Mouse (Mus musculus): ENCODE results near the gene Ralbp1.
A peak's percentile ranks its signal among the peaks of the same experiment; 100 is the strongest.

The Ralbp1 gene

DNA sequence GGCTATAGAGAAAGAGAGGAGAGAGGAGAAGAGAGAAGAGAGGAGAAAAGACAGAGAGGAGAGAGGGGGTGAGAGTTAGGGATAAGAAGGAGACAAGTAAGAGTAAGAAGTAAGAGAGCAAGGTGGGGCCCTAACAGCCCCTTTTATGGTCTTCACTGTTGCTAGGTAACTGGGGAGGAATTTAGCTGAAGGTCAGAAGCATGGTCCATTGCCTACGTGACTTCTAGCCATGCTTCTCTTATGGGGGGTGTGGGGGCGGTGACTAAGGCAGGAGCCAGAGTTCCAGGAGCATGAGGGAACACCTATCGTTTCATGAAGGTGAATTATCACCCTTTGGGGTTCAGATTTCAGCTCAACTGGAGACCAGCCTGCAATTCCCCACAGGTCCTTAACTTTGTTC lies 10.4 kb upstream of the Ralbp1 start:
- DNase-seq (ENCODE audit: low read depth), result no peak

DNA sequence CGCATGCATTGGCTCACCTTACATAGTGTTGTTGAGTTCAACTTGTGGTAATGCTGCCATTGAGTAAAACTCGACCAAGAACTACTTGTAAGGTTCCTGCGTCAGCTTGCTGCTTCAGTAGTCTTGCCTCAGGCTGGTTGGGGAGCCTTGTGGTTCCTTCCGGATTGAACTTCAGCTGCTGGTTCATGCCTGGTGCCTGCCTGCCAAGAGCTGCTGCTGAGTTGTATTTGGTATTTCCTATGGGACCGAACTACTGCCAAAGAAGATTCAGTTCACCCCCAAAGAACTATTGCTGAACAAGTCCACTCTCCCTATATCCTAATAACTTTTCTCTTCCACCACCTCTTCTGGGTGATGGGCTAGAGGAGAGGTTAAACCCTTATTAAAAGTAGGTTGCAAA lies 3.9 kb upstream of the Ralbp1 start:
- no peak for DNase-seq (ENCODE audit: low read depth)

DNA sequence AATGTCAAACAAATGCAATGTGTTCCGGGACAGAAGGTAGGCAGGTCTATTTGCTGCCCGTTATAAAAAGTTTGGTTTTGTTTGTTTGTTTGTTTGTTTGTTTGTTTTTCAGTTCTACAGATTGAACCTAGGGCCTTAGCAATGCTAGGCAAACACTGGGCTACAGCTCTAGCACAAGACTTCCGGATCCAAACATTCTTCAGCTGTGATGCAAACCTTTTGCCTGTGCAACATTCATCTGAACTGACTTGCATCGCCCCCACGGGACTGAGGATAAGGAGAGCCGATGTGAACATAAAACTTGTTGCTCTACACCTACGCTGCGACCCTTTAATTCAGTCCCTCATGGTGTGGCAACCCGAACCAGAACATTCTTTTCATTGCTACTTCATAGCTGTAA lies 973 bp upstream of the Ralbp1 start:
- DNase-seq (ENCODE audit: low read depth), result no peak

DNA sequence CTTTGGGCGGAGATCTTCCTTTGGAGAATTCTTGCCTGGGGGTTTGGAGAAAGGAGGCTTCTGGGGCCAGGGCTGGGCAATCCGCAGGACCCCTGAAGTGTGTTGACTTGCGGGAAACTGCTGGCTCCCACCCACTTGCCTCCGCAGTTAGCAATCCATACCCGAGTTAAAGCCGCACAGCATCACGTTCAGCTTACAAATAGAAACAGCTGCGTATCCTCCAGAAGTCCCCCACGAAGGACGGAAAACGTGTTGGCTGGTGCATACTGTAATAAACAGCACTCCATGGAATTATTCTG lies 251 bp downstream of the Ralbp1 start:
- no peak for DNase-seq (ENCODE audit: low read depth)

DNA sequence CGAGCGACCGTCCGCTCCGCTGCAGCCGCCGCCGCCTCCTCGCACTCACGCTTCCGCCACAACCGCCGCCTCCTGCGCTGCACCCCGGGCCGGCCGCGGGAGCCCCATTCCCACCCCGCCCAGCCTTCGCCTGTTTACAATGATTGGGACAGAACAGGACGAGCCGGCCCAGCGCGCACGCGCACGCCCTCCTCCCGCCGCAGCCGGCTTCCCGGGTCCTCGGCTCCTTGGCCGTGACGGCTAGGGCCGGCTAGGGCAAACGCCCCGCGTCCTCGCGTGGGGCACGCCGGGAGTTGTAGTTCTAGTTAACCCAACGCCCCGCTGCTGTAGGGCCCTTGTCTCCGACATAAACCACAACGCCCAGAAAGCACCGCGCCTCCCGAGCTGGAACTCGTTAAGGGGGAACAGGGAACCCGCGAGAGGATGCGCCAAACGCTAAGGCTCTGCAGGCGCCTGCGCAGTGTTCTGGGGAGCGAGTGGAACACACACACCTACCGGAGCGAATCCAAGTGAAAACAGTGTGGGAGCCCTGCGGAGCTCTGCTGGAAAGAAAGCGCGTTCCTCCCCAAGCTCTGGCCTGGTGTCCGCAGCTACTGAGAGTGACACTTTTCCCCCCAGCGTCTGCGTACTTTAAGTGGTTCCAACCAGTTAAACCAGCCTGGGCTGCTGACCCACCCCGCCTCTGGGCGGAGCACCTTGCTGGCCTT lies 754 bp downstream of the Ralbp1 start:
- DNase-seq (ENCODE audit: low read depth), result peak; percentile 99

DNA sequence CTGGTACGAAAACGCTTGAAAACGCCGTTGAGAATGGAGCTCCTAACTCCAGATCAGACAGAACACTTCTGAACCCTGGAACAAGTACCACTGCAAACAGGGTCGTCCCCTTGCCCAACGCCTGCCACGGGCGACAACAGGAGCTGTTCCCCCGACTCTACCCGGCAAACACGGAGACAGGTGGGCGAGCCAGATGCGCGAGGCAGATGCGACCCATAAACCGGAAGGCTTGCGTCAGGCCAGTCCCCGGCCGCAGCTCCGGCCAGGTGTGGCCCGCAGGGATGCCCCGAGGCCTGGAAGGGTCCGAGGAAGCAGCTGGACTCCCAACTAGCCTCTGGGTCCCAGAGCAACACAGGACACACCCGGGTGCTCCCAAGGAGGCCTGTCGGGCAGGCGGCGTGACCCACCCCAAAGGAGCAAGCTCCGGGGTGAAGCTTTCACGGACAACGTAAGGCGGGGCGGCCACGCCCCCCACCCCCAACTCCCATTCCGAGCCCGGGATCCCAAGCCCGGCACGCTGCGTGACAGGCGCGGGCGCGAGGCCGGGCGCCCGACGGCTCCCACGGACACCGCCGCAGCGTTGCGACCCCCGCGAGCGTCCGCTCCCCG lies 1.4 kb downstream of the Ralbp1 start:
- no peak for DNase-seq (ENCODE audit: low read depth)

DNA sequence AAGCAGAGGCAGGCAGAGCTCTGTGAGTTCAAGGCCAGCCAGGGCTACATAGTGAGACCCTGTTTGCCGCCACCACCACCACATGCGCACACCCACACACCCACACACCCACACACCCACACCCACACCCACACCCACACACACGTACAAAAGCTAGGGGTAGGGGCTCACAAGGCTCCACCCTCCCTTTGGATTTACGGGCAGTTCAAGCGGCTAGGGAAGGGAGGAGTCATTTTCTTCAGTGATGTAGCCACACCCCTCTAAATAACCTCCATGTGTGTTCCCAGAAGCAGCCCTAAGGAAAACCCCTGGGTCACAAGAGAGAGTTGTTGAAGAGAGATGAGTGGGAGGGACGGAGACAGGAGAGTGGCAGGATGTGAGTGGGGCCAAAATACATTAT lies 8.6 kb downstream of the Ralbp1 start:
- no peak for DNase-seq (ENCODE audit: low read depth)

DNA sequence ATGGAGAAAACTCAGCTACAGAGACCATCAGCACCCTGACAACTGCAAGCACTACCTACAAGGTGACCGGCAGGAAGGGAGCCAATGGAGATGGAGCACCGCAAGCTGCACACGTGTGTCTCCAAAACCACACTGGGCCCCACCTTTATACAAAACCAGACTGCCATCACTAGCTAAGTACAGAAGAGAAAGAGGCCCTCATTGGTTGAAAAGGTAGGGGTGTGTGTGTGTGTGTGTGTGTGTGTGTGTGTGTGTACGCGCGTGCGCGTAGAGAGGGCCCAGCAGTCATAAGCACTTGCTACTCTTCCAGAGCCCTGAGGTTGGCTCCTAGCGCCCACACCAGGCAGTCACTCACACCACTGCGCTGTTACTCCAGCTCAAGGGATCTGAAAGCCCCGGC lies 11.8 kb downstream of the Ralbp1 start:
- DNase-seq (ENCODE audit: low read depth), result no peak

DNA sequence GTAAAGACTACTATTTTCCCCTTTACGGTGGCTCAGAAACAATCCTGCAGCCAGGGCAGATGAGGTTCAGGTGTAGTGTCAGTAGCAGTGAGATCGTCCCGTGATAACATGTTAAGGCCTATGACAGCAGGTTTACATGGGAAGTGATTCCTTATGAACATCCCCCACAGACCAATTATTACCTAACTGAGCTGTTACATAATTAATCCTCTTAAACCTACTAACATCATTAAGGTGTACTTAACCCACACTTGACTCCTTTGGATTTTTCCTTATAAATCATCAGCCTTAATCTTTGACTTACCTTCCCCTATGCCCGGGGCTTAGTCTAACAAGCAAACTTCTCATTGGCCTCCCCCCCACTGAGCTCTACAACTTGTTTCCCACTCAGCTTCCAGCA lies 12.4 kb downstream of the Ralbp1 start:
- DNase-seq (ENCODE audit: low read depth), result no peak

DNA sequence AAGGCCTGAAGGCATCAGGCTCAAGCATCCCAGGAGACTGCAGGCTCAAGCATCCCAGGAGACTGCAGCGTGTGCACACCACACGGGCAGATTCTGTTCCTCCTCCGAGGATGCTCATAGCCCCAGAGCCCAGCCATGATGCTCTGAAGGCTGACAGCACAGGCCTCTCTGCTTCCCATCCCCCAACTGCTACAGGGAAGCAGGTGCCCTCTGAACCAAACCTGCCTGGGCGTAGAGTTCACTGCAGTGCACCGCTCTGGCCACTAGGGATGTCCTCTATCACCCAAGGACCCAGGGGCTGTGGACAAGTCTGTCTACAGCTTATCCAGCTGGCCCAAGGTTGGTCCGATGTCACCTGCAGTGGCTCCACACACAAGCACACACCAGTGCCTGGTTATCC lies 12.9 kb downstream of the Ralbp1 start:
- DNase-seq (ENCODE audit: low read depth), result no peak

DNA sequence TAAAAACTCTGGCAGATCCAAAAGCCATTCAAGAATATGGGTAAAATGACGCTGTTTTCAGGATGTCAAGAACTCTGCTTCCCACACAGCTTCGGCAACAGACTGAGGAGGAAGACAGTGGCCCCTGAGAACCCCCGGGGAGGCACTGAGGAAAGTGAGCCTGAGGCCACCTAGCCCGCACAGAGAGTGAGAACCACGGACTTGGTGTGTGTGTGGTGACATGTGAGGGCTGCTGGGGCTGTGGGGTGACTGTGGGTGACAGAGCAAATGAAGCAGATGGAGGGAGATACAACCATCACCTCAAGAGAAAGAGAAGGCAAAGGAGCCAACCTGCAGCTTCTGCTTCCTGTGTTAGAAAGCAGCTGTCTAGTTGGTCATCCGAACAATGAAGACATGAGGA lies 13.5 kb downstream of the Ralbp1 start:
- DNase-seq (ENCODE audit: low read depth), result no peak

DNA sequence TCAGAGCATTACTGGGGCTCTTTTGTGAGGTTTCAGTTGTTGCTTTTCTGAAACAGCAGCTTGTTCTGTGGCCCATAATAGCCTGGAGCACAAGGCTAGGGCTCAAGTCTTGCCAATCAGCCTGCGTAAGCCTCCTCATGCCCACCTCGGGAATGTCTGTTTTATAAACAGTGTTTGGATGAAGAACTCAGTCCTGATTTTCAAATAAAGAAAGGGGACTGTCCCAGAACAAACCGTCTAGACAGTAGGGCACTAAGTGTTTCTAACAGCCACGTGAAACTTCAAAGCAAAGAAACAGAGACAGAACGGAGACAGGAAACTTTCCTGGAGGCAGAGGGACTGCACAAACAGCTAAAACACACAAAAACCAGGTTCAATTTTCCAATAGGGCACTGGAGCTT lies 14.0 kb downstream of the Ralbp1 start:
- peak; percentile 43 for DNase-seq (ENCODE audit: low read depth)

DNA sequence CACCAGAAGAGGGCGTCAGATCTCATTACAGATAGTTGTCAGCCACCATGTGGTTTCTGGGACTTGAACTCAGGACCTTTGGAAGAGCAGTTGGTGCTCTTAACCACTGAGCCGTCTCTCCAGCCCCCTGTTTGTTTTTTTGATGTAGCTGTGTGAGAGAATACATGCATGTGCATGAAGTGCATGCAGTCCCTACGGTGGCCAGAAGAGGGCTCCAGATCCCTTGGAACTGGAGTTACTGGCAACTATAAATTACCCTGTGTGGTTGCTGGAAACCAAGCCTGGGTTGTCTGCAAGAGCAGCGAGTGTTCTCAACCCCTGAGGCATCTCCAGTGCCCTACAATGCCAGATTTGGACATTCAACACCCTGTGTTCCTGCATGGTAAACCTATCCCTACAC lies 15.5 kb downstream of the Ralbp1 start:
- no peak for DNase-seq (ENCODE audit: low read depth)

DNA sequence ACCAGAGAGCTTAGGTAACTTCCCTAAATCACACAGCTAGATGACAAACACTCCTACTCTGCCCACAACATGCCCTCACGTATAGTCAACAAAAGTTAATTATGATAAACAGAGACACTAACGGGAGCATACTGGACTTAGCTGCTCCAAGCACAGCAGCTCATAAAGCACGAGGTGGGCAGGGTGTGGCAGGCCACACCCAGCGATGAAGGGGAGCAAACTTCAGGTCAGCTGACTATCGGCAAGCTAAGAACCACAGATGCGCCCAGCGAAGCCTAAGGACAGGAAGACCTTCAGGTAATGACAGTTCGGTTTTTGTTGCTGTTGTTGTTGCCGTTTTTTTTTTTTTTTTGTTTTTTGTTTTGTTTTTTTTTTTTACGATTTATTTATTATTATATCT lies 15.9 kb downstream of the Ralbp1 start:
- no peak for DNase-seq (ENCODE audit: low read depth)

DNA sequence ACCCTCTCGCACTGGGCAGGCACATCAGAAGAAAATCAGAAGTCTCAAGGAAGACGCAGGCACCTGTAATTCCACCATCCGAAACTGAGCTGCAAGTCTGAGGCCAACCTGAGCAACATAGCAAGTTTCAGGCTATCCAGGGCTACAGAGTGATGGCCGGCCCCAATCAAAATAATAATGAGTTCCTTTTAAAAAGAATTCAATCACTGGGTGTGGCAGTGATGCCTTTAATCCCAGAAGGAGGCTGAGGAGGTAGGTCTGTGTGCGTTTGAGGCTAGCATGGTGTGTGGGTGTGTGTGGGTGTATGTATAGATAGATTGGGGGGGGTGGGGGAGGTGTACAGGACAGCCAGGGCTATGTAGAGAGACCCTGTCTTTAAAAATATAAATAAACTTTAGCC lies 17.6 kb downstream of the Ralbp1 start:
- DNase-seq (ENCODE audit: low read depth), result no peak

DNA sequence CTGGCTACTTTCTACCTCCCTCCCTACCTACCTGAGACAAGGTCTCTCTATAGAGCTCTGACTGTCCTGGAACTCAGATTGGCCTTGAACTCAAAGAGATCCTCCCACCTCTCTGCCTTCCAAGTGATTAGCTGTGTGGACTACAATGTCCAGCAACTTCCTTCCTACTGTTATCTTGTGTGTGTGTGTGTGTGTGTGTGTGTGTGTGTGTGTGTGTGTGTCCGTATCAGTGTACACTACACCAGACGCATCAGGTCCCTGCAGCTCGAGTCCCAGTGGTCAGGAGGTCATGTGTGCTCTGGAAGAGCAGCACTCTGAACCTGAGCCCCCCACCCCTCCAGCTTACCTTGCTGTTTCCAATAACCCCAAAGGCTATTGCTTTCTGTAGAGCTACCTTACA lies 19.4 kb downstream of the Ralbp1 start:
- DNase-seq (ENCODE audit: low read depth), result no peak

DNA sequence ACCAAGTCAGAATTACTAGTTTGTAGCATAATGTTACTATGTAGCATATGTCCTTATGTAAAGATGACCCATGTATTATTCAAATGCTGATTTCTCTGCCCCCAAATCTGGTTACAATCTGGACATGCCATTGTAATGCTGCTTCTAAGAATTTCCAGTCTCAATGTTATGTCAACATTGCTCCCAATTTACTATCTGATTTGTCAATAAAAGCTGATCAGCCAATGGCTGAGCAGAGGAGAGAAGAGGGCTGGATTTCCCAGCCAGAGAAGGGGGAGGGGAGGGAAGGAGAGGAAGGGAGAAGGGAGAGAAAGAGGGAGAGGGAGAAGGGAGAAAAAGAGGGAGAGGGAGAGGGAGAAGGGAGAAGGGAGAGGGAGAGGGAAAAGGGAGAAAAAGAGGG lies 20.3 kb downstream of the Ralbp1 start:
- no peak for DNase-seq (ENCODE audit: low read depth)

DNA sequence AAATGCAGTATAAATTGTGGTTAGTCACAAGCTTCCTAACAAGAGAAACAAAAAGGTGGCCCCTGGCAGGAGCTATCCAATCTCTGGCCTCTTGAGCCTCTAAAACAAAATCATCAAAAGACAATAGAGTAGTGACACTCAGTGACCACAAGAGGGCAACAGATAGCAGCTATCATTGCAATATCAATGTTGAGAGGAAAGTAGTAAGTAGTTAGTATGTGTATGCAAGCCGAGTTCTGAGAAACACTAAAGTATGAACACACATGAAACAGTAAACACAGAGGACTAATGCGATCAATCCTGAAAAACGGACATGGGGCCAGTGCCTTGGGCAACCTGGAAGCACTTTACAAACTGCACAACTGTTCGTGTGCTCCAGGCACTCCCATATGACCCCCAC lies 20.9 kb downstream of the Ralbp1 start:
- DNase-seq (ENCODE audit: low read depth), result no peak

DNA sequence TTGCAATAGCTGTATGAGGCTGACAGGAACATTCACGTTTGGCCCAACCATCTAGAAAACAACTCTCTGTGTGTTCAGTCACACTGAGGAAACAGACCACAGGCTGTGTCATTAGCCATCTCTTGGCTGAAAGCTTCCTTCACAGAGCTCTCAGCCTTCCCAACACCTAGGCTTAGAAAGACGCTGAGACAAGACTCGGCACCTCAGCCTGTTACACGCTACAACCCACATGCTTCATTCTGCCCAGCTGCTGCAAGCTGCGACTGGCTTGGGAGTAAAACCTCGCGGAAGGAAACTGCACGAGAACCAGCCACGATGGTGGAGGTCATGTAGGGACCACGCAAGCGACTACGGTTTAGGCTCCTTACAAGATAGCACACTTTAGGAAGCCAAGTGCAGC lies 21.8 kb downstream of the Ralbp1 start:
- no peak for DNase-seq (ENCODE audit: low read depth)

DNA sequence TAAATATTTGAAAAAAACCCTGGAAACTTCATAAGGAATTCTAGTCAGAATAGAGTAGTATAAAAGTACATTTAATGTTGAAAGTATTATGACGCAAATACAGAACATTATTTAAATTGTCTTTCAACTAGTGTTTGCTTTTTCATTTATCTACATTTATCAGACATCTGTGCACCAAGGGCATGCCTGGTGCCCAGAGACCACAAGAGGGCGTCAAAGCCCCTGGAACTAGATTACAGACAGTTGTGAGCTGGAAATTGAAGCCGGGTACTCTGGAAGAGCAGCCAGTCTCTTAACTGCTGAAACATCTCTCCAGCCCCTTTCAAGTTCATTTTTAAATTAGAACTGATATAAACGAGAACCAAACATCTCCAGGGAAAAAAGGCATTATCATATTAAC lies 23.0 kb downstream of the Ralbp1 start:
- no peak for DNase-seq (ENCODE audit: low read depth)

DNA sequence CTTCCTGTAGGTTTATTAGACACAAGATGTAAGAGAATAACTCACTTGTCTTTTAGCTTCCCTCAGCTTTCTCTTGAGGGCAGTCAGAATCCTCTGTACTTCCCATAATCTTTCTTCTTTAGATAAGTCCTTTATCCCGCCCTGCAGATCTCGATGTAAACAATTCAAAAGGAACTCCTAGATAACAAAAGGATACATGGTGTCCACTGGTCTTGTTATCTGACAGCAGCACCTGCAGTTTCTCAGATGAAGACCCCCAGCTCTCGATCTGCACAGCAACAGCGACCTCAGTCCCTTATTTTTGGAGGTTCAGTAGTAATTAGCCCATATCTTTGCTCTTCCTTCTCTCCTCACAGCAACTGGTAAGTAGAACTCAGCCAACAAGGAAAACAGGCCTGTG lies 28.0 kb downstream of the Ralbp1 start:
- no peak for DNase-seq (ENCODE audit: low read depth)

DNA sequence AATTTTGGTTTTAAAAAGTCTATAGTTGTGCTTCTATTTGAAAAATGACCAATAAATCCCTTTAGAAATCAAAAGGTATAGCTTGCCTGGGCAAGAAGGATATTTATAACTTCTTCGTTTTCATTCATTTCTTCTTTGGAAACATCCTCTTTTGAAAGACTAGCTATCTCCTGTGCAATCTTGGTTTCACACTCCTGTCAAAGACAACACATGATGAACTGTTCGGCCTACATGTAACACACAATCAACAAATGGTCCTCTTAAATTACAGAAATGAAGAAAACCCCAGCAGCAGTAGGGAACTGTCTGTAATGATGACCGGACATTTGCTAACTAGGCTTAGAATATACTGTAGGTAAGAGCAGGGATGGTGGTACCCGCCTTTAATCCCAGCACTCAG lies 31.6 kb downstream of the Ralbp1 start:
- DNase-seq (ENCODE audit: low read depth), result no peak

DNA sequence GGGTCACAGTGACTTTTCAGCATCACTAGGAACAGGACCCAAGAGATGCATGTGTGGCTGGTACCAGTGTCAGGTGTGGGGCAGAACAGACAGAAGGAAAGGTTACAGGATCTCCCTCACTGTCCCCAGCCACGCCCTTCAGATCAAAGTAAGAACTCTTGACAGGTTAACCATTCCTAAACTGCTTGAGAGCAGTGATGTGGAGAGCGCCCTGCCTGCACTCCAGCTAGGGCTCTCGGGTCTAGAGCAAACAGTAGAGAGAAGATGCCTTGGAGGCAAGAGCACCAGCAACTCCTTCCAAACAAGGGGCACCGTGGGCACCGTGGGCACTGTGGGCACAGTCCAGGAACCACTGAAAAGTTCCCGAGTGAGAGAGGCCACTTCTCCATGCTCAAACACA lies 32.3 kb downstream of the Ralbp1 start:
- DNase-seq (ENCODE audit: low read depth), result no peak

DNA sequence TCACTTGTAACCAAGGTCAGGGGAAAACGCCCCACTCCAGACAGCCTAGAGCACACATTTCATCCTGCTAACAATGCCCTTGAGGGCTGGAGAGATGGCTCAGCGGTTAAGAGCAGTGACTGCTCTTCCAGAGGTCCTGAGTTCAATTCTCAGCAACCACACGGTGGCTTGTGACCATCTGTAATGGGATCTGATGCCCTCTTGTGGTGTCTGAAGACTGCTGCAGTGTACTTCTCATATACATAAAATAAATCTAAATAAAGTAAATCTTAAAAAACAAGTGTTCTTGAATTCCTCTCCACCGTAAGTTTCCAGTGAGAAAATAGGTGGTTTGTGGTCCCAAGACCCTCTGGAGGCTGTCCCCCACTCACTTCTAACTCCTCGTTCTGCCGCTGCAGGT lies 33.8 kb downstream of the Ralbp1 start:
- no peak for DNase-seq (ENCODE audit: low read depth)

DNA sequence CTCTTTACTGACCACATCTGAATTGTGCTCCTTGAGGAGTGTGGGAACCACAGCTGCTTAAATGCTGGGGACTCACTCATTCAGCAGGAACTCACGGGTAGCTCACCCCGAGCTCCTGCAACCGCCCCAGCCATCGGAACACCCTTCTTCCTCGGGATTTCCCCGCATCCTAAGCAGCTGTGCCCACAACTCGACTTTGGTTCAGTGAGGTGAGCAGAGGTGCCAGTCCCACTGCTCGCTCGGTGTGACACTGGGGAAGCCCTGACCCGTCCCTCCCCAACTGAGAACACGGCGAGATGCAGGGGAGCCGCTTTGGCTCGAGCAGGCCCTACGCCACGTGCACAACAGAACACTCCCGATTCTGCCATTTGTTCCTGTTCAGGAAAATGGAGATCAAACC lies 35.1 kb downstream of the Ralbp1 start:
- DNase-seq (ENCODE audit: low read depth), result no peak
